Mouse (Mus musculus) neural tube, embryonic 15.5 days (tissue): ENCODE results near the gene Gm45015. TPM values are rescaled to one million over a fixed set of nuclear protein-coding genes. Genes with fewer than 3 reads are reported as not detected.

Source experiments
- ATAC-seq: fragments of 200-750 bp; cut with Nextera tagmentation; 2 replicates; pipeline ENCODE4 v1.8.0; 2017; ENCODE audit warnings: mild to moderate bottlenecking, moderate TSS enrichment, moderate library complexity; ENCODE audit not compliant: low FRiP score
- H3K27ac ChIP-seq: fragments of 300-500 bp; sonication (generic); replicated peaks from 2 replicates; pipeline ENCODE4 v1.5.1; 2015; ENCODE audit warnings: mild to moderate bottlenecking, inconsistent platforms
- H3K27me3 ChIP-seq: fragments of 300-500 bp; sonication (generic); replicated peaks from 2 replicates; pipeline ENCODE4 v1.6.1; 2015; ENCODE audit warnings: inconsistent platforms
- H3K36me3 ChIP-seq: fragments of 300-500 bp; sonication (generic); 2 replicates; pipeline ENCODE4 v1.6.1; 2015; ENCODE audit warnings: inconsistent platforms
- H3K4me1 ChIP-seq: fragments of 300-500 bp; sonication (generic); 2 replicates; pipeline ENCODE4 v1.6.1; 2015; ENCODE audit warnings: inconsistent platforms
- H3K4me2 ChIP-seq: fragments of 300-500 bp; sonication (generic); 2 replicates; pipeline ENCODE4 v1.6.1; 2015; ENCODE audit warnings: inconsistent platforms, mild to moderate bottlenecking, moderate library complexity
- H3K4me3 ChIP-seq: fragments of 300-500 bp; sonication (generic); replicated peaks from 2 replicates; pipeline ENCODE4 v1.5.1; 2015; ENCODE audit warnings: mild to moderate bottlenecking, inconsistent platforms
- H3K9ac ChIP-seq: fragments of 300-500 bp; sonication (generic); replicated peaks from 2 replicates; pipeline ENCODE4 v1.6.1; 2015; ENCODE audit warnings: mild to moderate bottlenecking, inconsistent platforms
- H3K9me3 ChIP-seq: fragments of 300-500 bp; sonication (generic); replicated peaks from 2 replicates; pipeline ENCODE4 v1.6.1; 2016; ENCODE audit warnings: inconsistent platforms
- WGBS: fragments of 180-500 bp; shearing (Covaris S2); methylation state at CpG from one replicate; pipeline ENCODE4 v1.1.7; 2015; ENCODE audit warnings: mixed read lengths; 5-methylcytosine and 5-hydroxymethylcytosine counted together
- polyA plus RNA-seq: library from polyadenylated mRNA; unstranded; fragments of >200 nt; fragmentation: Nextera tagmentation; extraction: Ambion mirVana; gene quantifications from 2 replicates; pipeline ENCODE4 v1.2.1, GENCODE M21; 2015

Gene Gm45015
- polyA plus RNA-seq, result not detected in 2 replicates

GRCm38 (mm10) chrX:73336740-73337139 is at the start of gene Gm45015:
Gene Gm45015, minus strand, starts transcription at chrX:73336840.
- Histone ChIP-seq H3K4me1 (no peaks in the 10 kb centered on the region), H3K4me3 (no peak within 1 kb of the TSS), H3K9me3 (no peaks in the 10 kb centered on the region), H3K9ac (no peak within 1 kb of the TSS), H3K27ac (no peak within 1 kb of the TSS), H3K4me2 (no peak within 1 kb of the TSS), H3K27me3 (no peaks in the 10 kb centered on the region), H3K36me3 (no peaks in the 10 kb centered on the region)
- 86% methylated on average over 4 of the region's 4 CpGs for WGBS
- no peak for ATAC-seq

- no peak overlapping the region for H3K4me2 ChIP-seq
- H3K9ac ChIP-seq, result no peak overlapping the region
- no peaks in the 10 kb centered on the region for H3K27me3 ChIP-seq
- no peak for ATAC-seq
- WGBS, result 38% methylated on average over 1 of the region's 1 CpGs
- H3K27ac ChIP-seq, result no peak overlapping the region
- H3K4me1 ChIP-seq, result no peaks in the 10 kb centered on the region
- H3K36me3 ChIP-seq, result no peaks in the 10 kb centered on the region
- no peaks in the 10 kb centered on the region for H3K9me3 ChIP-seq
- no peak overlapping the region for H3K4me3 ChIP-seq
Measured at GRCm38 (mm10) chrX:73384924-73385323, 48.3 kb upstream of the Gm45015 start.

GRCm38 (mm10) chrX:73384419-73384818 is 47.8 kb upstream of the Gm45015 start:
- H3K36me3 ChIP-seq, result no peaks in the 10 kb centered on the region
- 68% methylated on average over 6 of the region's 6 CpGs for WGBS
- no peak; the same call in 1 of the 2 replicates for ATAC-seq
- no peaks in the 10 kb centered on the region for H3K27me3 ChIP-seq
- H3K9ac ChIP-seq, result no peak overlapping the region
- H3K4me2 ChIP-seq, result no peak overlapping the region
- H3K9me3 ChIP-seq, result no peaks in the 10 kb centered on the region
- H3K4me3 ChIP-seq, result no peak overlapping the region
- no peaks in the 10 kb centered on the region for H3K4me1 ChIP-seq
- H3K27ac ChIP-seq, result no peak overlapping the region

GRCm38 (mm10) chrX:73363291-73363690 is 26.7 kb upstream of the Gm45015 start:
- H3K4me1 ChIP-seq, result no peaks in the 10 kb centered on the region
- H3K27ac ChIP-seq, result no peak overlapping the region
- H3K27me3 ChIP-seq, result no peaks in the 10 kb centered on the region
- peaks cover under 1% of the 10 kb centered on the region; the same call in 1 of the 2 replicates for H3K36me3 ChIP-seq
- no peak overlapping the region for H3K4me3 ChIP-seq
- no peak overlapping the region for H3K9ac ChIP-seq
- no peak for ATAC-seq
- H3K4me2 ChIP-seq, result no peak overlapping the region
- H3K9me3 ChIP-seq, result no peaks in the 10 kb centered on the region

GRCm38 (mm10) chrX:73356719-73357118 is 20.1 kb upstream of the Gm45015 start:
- H3K4me1 ChIP-seq, result no peaks in the 10 kb centered on the region
- H3K9me3 ChIP-seq, result no peaks in the 10 kb centered on the region
- H3K27ac ChIP-seq, result no peak overlapping the region
- peaks cover 47% of the 10 kb centered on the region for H3K36me3 ChIP-seq
- H3K4me2 ChIP-seq, result no peak overlapping the region
- H3K9ac ChIP-seq, result no peak overlapping the region
- H3K27me3 ChIP-seq, result no peaks in the 10 kb centered on the region
- 94% methylated on average over 1 of the region's 1 CpGs for WGBS
- no peak for ATAC-seq
- no peak overlapping the region for H3K4me3 ChIP-seq

- H3K4me1 ChIP-seq, result no peaks in the 10 kb centered on the region
- H3K4me3 ChIP-seq, result no peak overlapping the region
- no peak overlapping the region for H3K4me2 ChIP-seq
- no peak overlapping the region for H3K27ac ChIP-seq
- H3K27me3 ChIP-seq, result no peaks in the 10 kb centered on the region
- H3K36me3 ChIP-seq, result peaks cover 51% of the 10 kb centered on the region
- ATAC-seq, result no peak
- H3K9me3 ChIP-seq, result no peaks in the 10 kb centered on the region
- no peak overlapping the region for H3K9ac ChIP-seq
- WGBS, result 94% methylated on average over 2 of the region's 2 CpGs
Measured at GRCm38 (mm10) chrX:73356163-73356562, 19.5 kb upstream of the Gm45015 start.

- peaks cover 7% of the 10 kb centered on the region; the same call in 1 of the 2 replicates for H3K4me1 ChIP-seq
- ATAC-seq, result no peak
- no peak overlapping the region for H3K9ac ChIP-seq
- no peak overlapping the region for H3K27ac ChIP-seq
- no peak overlapping the region for H3K4me2 ChIP-seq
- H3K27me3 ChIP-seq, result no peaks in the 10 kb centered on the region
- no peaks in the 10 kb centered on the region for H3K36me3 ChIP-seq
- WGBS, result 63% methylated on average over 1 of the region's 1 CpGs
- no peaks in the 10 kb centered on the region for H3K9me3 ChIP-seq
- no peak overlapping the region for H3K4me3 ChIP-seq
Measured at GRCm38 (mm10) chrX:73344346-73344745, 7.7 kb upstream of the Gm45015 start.

- Histone ChIP-seq H3K9ac (no peak overlapping the region), H3K36me3 (no peaks in the 10 kb centered on the region), H3K4me3 (0 out of 2 replicates have a peak overlapping the region, but pooled peaks have one; percentile 55), H3K4me2 (peak overlapping the region; percentile 61), H3K9me3 (no peaks in the 10 kb centered on the region), H3K4me1 (peaks cover 7% of the 10 kb centered on the region; the same call in 1 of the 2 replicates), H3K27ac (no peak overlapping the region), H3K27me3 (no peaks in the 10 kb centered on the region)
- ATAC-seq, result no peak
- 93% methylated on average over 1 of the region's 1 CpGs for WGBS
Measured at GRCm38 (mm10) chrX:73343802-73344201, 7.2 kb upstream of the Gm45015 start.

GRCm38 (mm10) chrX:73342941-73343735 is 6.5 kb upstream of the Gm45015 start:
- Histone ChIP-seq H3K9ac (peak overlapping the region; percentile 61), H3K27ac (peak overlapping the region; percentile 82), H3K36me3 (no peaks in the 10 kb centered on the region), H3K9me3 (no peaks in the 10 kb centered on the region), H3K4me2 (peak overlapping the region; percentile 61), H3K27me3 (no peaks in the 10 kb centered on the region), H3K4me3 (peak overlapping the region; percentile 55), H3K4me1 (peaks cover 7% of the 10 kb centered on the region; the same call in 1 of the 2 replicates)
- ATAC-seq, result no peak; the same call in 1 of the 2 replicates
- WGBS, result 22% methylated on average over 14 of the region's 15 CpGs

- peak within 1 kb of the TSS; percentile 61 for H3K9ac ChIP-seq
- H3K36me3 ChIP-seq, result no peaks in the 10 kb centered on the region
- peak within 1 kb of the TSS; percentile 61 for H3K4me2 ChIP-seq
- H3K27ac ChIP-seq, result peak within 1 kb of the TSS; percentile 82
- H3K9me3 ChIP-seq, result no peaks in the 10 kb centered on the region
- WGBS, result 23% methylated on average over 37 of the region's 37 CpGs
- H3K4me3 ChIP-seq, result peak within 1 kb of the TSS; percentile 55
- peak; percentile 96 for ATAC-seq
- H3K27me3 ChIP-seq, result no peaks in the 10 kb centered on the region
- peaks cover 7% of the 10 kb centered on the region; the same call in 1 of the 2 replicates for H3K4me1 ChIP-seq
Measured at GRCm38 (mm10) chrX:73342483-73342895, 5.8 kb upstream of the Gm45015 start, which contains the start of gene Zfp275. Gene Zfp275, plus strand, starts transcription at chrX:73342621.

GRCm38 (mm10) chrX:73342068-73342467 is 5.4 kb upstream of the Gm45015 start:
- 41% methylated on average over 3 of the region's 3 CpGs for WGBS

GRCm38 (mm10) chrX:73341473-73341872 is 4.8 kb upstream of the Gm45015 start:
- no peak overlapping the region for H3K4me3 ChIP-seq
- H3K9ac ChIP-seq, result no peak overlapping the region
- H3K36me3 ChIP-seq, result no peaks in the 10 kb centered on the region
- no peaks in the 10 kb centered on the region for H3K9me3 ChIP-seq
- ATAC-seq, result no peak
- H3K27ac ChIP-seq, result no peak overlapping the region
- 88% methylated on average over 1 of the region's 1 CpGs for WGBS
- H3K4me2 ChIP-seq, result no peak overlapping the region
- H3K4me1 ChIP-seq, result peaks cover 7% of the 10 kb centered on the region; the same call in 1 of the 2 replicates
- no peaks in the 10 kb centered on the region for H3K27me3 ChIP-seq

More at GRCm38 (mm10) chrX:73342068-73342467, 5.4 kb upstream of the Gm45015 start:
- Histone ChIP-seq H3K9me3 (no peaks in the 10 kb centered on the region), H3K9ac (peak overlapping the region; percentile 61; the same call in 1 of the 2 replicates), H3K4me3 (peak overlapping the region; percentile 55), H3K27me3 (no peaks in the 10 kb centered on the region), H3K36me3 (no peaks in the 10 kb centered on the region), H3K27ac (no peak overlapping the region), H3K4me1 (peaks cover 7% of the 10 kb centered on the region; the same call in 1 of the 2 replicates), H3K4me2 (peak overlapping the region; percentile 61)
- peak; percentile 37; the same call in 1 of the 2 replicates for ATAC-seq
